Mouse (Mus musculus): Measurements from ENCODE around the gene Smbd1. TPM values are rescaled to one million over a fixed set of nuclear protein-coding genes. Genes with fewer than 3 reads are reported as not detected.

Gene Smbd1
- 0.07 TPM in 1 of 2 replicates, not detected in the other for polyA plus RNA-seq (2012; rRNA removed)
- polyA plus RNA-seq (2014; fragmentation: Nextera tagmentation; extraction: Ambion mirVana) = not detected in 2 replicates

- H3K9ac ChIP-seq (replicated peaks) = no peak within 1 kb of the TSS
- no peak for TF ChIP-seq EP300 (IDR thresholded peaks at IDR 0.05; ENCODE audit: low read depth)
- no peaks in the 10 kb centered on the region for H3K9me3 ChIP-seq (ENCODE audit: control insufficient read depth, low read length)
- 62% methylated on average over 4 of the region's 4 CpGs for WGBS (ENCODE audit: insufficient replicate concordance)
- peaks cover 0 to 5% of the 10 kb centered on the region in 2 experiments; a peak in 1 of 4 replicates for H3K4me1 ChIP-seq (replicated peaks; ENCODE audit: control insufficient read depth in 2 of 2, insufficient read depth in 2 of 2, low read length in 1 of 2)
- ATAC-seq (ENCODE audit: insufficient read depth) (no peak), DNase-seq (ENCODE audit: low read depth in 3 of 3, low spot score in 3 of 3) (no peak)
- no peak within 1 kb of the TSS for H3K4me3 ChIP-seq (ENCODE audit: insufficient read depth in 1 of 2, low read depth in 2 of 2, low read length in 2 of 2)
- H3K27ac ChIP-seq = no peak within 1 kb of the TSS
- no peaks in the 10 kb centered on the region for H3K27me3 ChIP-seq (ENCODE audit: control insufficient read depth, insufficient read depth, low read length)
- H3K4me2 ChIP-seq (ENCODE audit: low read depth) = no peak within 1 kb of the TSS
- no peaks in the 10 kb centered on the region for H3K36me3 ChIP-seq (replicated peaks; ENCODE audit: control insufficient read depth, insufficient read depth, low read depth)
Measured at GRCm38 (mm10) chr16:32810321-32810720, at the start of gene Smbd1. Gene Smbd1, minus strand, starts transcription at chr16:32810477.

- 50% methylated on average over 12 of the region's 12 CpGs for WGBS (ENCODE audit: insufficient replicate concordance)
- DNase-seq (ENCODE audit: low read depth in 3 of 3, low spot score in 3 of 3) (no peak), ATAC-seq (ENCODE audit: insufficient read depth) (no peak)
- Histone ChIP-seq H3K4me1 (replicated peaks; ENCODE audit: control insufficient read depth in 2 of 2, insufficient read depth in 2 of 2, low read length in 1 of 2) (peaks cover 0 to 6% of the 10 kb centered on the region in 2 experiments; a peak in 2 of 4 replicates), H3K9ac (replicated peaks) (no peak overlapping the region), H3K27ac (no peak overlapping the region), H3K4me3 (ENCODE audit: insufficient read depth in 1 of 2, low read depth in 2 of 2, low read length in 2 of 2) (no peak overlapping the region), H3K9me3 (ENCODE audit: control insufficient read depth, low read length) (no peaks in the 10 kb centered on the region), H3K4me2 (ENCODE audit: low read depth) (no peak overlapping the region), H3K36me3 (replicated peaks; ENCODE audit: control insufficient read depth, insufficient read depth, low read depth) (no peaks in the 10 kb centered on the region), H3K27me3 (ENCODE audit: control insufficient read depth, insufficient read depth, low read length) (no peaks in the 10 kb centered on the region)
- TF ChIP-seq EP300 (IDR thresholded peaks at IDR 0.05; ENCODE audit: low read depth) = no peak
- no peak for TF ChIP-seq CTCF (IDR thresholded peaks at IDR 0.05; ENCODE audit: low read depth)
Measured at GRCm38 (mm10) chr16:32858771-32859636, 48.7 kb upstream of the Smbd1 start.

- H3K36me3 ChIP-seq (replicated peaks; ENCODE audit: control insufficient read depth, insufficient read depth, low read depth) = no peaks in the 10 kb centered on the region
- no peak overlapping the region for H3K9ac ChIP-seq (replicated peaks)
Measured at GRCm38 (mm10) chr16:32858356-32858755, 48.1 kb upstream of the Smbd1 start.

GRCm38 (mm10) chr16:32856751-32857150 lies 46.5 kb upstream of the Smbd1 start:
- ATAC-seq (ENCODE audit: insufficient read depth) = no peak
- WGBS (ENCODE audit: insufficient replicate concordance) = 77% methylated on average over 3 of the region's 3 CpGs
- Histone ChIP-seq H3K4me1 (replicated peaks; ENCODE audit: control insufficient read depth in 2 of 2, insufficient read depth in 2 of 2, low read length in 1 of 2) (peaks cover 0 to 6% of the 10 kb centered on the region in 2 experiments; a peak in 2 of 4 replicates), H3K27ac (no peak overlapping the region), H3K27me3 (ENCODE audit: control insufficient read depth, insufficient read depth, low read length) (no peaks in the 10 kb centered on the region), H3K9ac (replicated peaks) (no peak overlapping the region), H3K36me3 (replicated peaks; ENCODE audit: control insufficient read depth, insufficient read depth, low read depth) (no peaks in the 10 kb centered on the region), H3K9me3 (ENCODE audit: control insufficient read depth, low read length) (no peaks in the 10 kb centered on the region), H3K4me2 (ENCODE audit: low read depth) (no peak overlapping the region), H3K4me3 (ENCODE audit: insufficient read depth in 1 of 2, low read depth in 2 of 2, low read length in 2 of 2) (no peak overlapping the region)
- no peak for DNase-seq (ENCODE audit: low read depth in 3 of 3, low spot score in 3 of 3)
- TF ChIP-seq EP300 (IDR thresholded peaks at IDR 0.05; ENCODE audit: low read depth) (no peak), CTCF (IDR thresholded peaks at IDR 0.05; ENCODE audit: low read depth) (no peak)

More at GRCm38 (mm10) chr16:32858356-32858755, 48.1 kb upstream of the Smbd1 start:
- ATAC-seq (ENCODE audit: insufficient read depth) = no peak
- peaks cover 0 to 6% of the 10 kb centered on the region in 2 experiments; a peak in 2 of 4 replicates for H3K4me1 ChIP-seq (replicated peaks; ENCODE audit: control insufficient read depth in 2 of 2, insufficient read depth in 2 of 2, low read length in 1 of 2)
- no peak overlapping the region for H3K27ac ChIP-seq
- no peaks in the 10 kb centered on the region for H3K9me3 ChIP-seq (ENCODE audit: control insufficient read depth, low read length)
- 58% methylated on average over 4 of the region's 4 CpGs for WGBS (ENCODE audit: insufficient replicate concordance)
- no peak for TF ChIP-seq EP300 (IDR thresholded peaks at IDR 0.05; ENCODE audit: low read depth)
- no peak for TF ChIP-seq CTCF (IDR thresholded peaks at IDR 0.05; ENCODE audit: low read depth)
- no peak for DNase-seq (ENCODE audit: low read depth in 3 of 3, low spot score in 3 of 3)
- H3K27me3 ChIP-seq (ENCODE audit: control insufficient read depth, insufficient read depth, low read length) = no peaks in the 10 kb centered on the region
- H3K4me3 ChIP-seq (ENCODE audit: insufficient read depth in 1 of 2, low read depth in 2 of 2, low read length in 2 of 2) = no peak overlapping the region
- no peak overlapping the region for H3K4me2 ChIP-seq (ENCODE audit: low read depth)

GRCm38 (mm10) chr16:32854050-32854571 lies 43.8 kb upstream of the Smbd1 start:
- Histone ChIP-seq H3K36me3 (replicated peaks; ENCODE audit: control insufficient read depth, insufficient read depth, low read depth) (no peaks in the 10 kb centered on the region), H3K4me3 (ENCODE audit: insufficient read depth in 1 of 2, low read depth in 2 of 2, low read length in 2 of 2) (no peak overlapping the region), H3K4me2 (ENCODE audit: low read depth) (no peak overlapping the region), H3K9ac (replicated peaks) (no peak overlapping the region), H3K4me1 (replicated peaks; ENCODE audit: control insufficient read depth in 2 of 2, insufficient read depth in 2 of 2, low read length in 1 of 2) (peaks cover 0 to 6% of the 10 kb centered on the region in 2 experiments; a peak in 2 of 4 replicates), H3K27ac (no peak overlapping the region), H3K27me3 (ENCODE audit: control insufficient read depth, insufficient read depth, low read length) (no peaks in the 10 kb centered on the region), H3K9me3 (ENCODE audit: control insufficient read depth, low read length) (no peaks in the 10 kb centered on the region)
- WGBS (ENCODE audit: insufficient replicate concordance) = 30% methylated on average over 2 of the region's 2 CpGs
- no peak for DNase-seq (ENCODE audit: low read depth in 3 of 3, low spot score in 3 of 3)
- TF ChIP-seq EP300 (IDR thresholded peaks at IDR 0.05; ENCODE audit: low read depth) (no peak), CTCF (IDR thresholded peaks at IDR 0.05; ENCODE audit: low read depth) (no peak)
- ATAC-seq (ENCODE audit: insufficient read depth) = no peak
